Mouse (Mus musculus) G1E (cell line): Measurements from ENCODE around the gene Ppp3ca.

ENCODE experiments used
- CTCF ChIP-seq: IDR thresholded peaks from 2 replicates; pipeline ENCODE4 v1.5.1; 2012; ENCODE audit warnings: low read depth, low read length, inconsistent platforms, mixed read lengths
- GATA1 ChIP-seq: IDR thresholded peaks from 2 replicates; pipeline ENCODE4 v1.6.1; 2012; ENCODE audit warnings: borderline replicate concordance, low read length, inconsistent platforms, mixed read lengths
- TAL1 ChIP-seq: conservative IDR thresholded peaks from 2 replicates; pipeline ENCODE4 v1.6.1; 2012; ENCODE audit warnings: low read depth, low read length, inconsistent platforms, mixed read lengths

- TF ChIP-seq TAL1 (no peak), CTCF (no peak), GATA1 (no peak)
Measured at GRCm38 (mm10) chr3:136793411-136793810, 123.5 kb downstream of the Ppp3ca start.
